Mouse (Mus musculus) olfactory bulb, adult 2 months (tissue): Measurements from ENCODE around the gene Gm5134. TPM values are rescaled to one million over a fixed set of nuclear protein-coding genes. Genes with fewer than 3 reads are reported as not detected.

Experiments used
- H3K27ac ChIP-seq: fragments of 200-500 bp; 2 replicates; pipeline ENCODE4 v1.5.1; 2012; ENCODE audit warnings: low read depth, low read length; ENCODE audit not compliant: insufficient read depth
- H3K4me1 ChIP-seq: fragments of 200-500 bp; 2 replicates; pipeline ENCODE4 v1.6.1; 2012; ENCODE audit warnings: low read length; ENCODE audit not compliant: control insufficient read depth, insufficient read depth
- H3K4me3 ChIP-seq: fragments of 200-500 bp; 2 replicates; pipeline ENCODE4 v1.5.1; 2012; ENCODE audit warnings: mild to moderate bottlenecking, low read depth, low read length, moderate library complexity; ENCODE audit not compliant: insufficient read depth
- CTCF ChIP-seq: fragments of 200-500 bp; IDR thresholded peaks from 2 replicates; pipeline ENCODE4 v1.5.1; 2012; ENCODE audit warnings: low read depth, mild to moderate bottlenecking, low read length, moderate library complexity; ENCODE audit not compliant: insufficient read depth
- POLR2A ChIP-seq: fragments of 200-500 bp; IDR thresholded peaks from 2 replicates; pipeline ENCODE4 v1.6.1; 2012; ENCODE audit warnings: mild to moderate bottlenecking, low read depth, low read length, moderate library complexity; ENCODE audit not compliant: insufficient read depth
- WGBS: fragments of 180-500 bp; shearing (Covaris S2); methylation state at CpG from one replicate; pipeline ENCODE4 v1.1.7; 2018; 5-methylcytosine and 5-hydroxymethylcytosine counted together
- polyA plus RNA-seq: library from polyadenylated mRNA; stranded (reverse); fragments of >200 nt; gene quantifications from 2 replicates; pipeline ENCODE4 v1.2.4, GENCODE M21; 2012; ENCODE audit warnings: low replicate concordance; ENCODE audit not compliant: missing spikeins, insufficient read depth, insufficient read length

Gm5134 gene
- polyA plus RNA-seq, 1 experiment, result not detected

GRCm38 (mm10) chr10:75948079-75948478 lies 6.2 kb upstream of the Gm5134 start:
- Histone ChIP-seq H3K4me1 (peaks cover 12% of the 10 kb centered on the region), H3K27ac (no peak overlapping the region), H3K4me3 (no peak overlapping the region)
- TF ChIP-seq CTCF (no peak), POLR2A (no peak)
- WGBS, result 84% methylated on average over 5 of the region's 5 CpGs

GRCm38 (mm10) chr10:75949053-75950045 lies 5.0 kb upstream of the Gm5134 start:
- 89% methylated on average over 22 of the region's 22 CpGs for WGBS
- Histone ChIP-seq H3K4me3 (no peak overlapping the region), H3K27ac (no peak overlapping the region), H3K4me1 (peaks cover 14% of the 10 kb centered on the region)
- TF ChIP-seq POLR2A, result no peak
- no peak for TF ChIP-seq CTCF

- Histone ChIP-seq H3K27ac (no peak overlapping the region), H3K4me3 (peak overlapping the region; percentile 36), H3K4me1 (peaks cover 16% of the 10 kb centered on the region)
- WGBS, result 14% methylated on average over 23 of the region's 23 CpGs
- TF ChIP-seq POLR2A, result no peak
- TF ChIP-seq CTCF, result no peak
Observed at GRCm38 (mm10) chr10:75950791-75951210, 3.5 kb upstream of the Gm5134 start.

- peak overlapping the region; percentile 36 for H3K4me3 ChIP-seq
- WGBS, result 2% methylated on average over 13 of the region's 13 CpGs
- no peak overlapping the region for H3K27ac ChIP-seq
- TF ChIP-seq POLR2A (no peak), CTCF (no peak)
- peaks cover 16% of the 10 kb centered on the region for H3K4me1 ChIP-seq
Observed at GRCm38 (mm10) chr10:75951424-75952050, 2.8 kb upstream of the Gm5134 start.

GRCm38 (mm10) chr10:75973846-75974245 lies 19.5 kb downstream of the Gm5134 start:
- no peak overlapping the region for H3K4me3 ChIP-seq
- no peak for TF ChIP-seq CTCF
- TF ChIP-seq POLR2A, result no peak
- H3K27ac ChIP-seq, result no peak overlapping the region
- 86% methylated on average over 10 of the region's 10 CpGs for WGBS
- H3K4me1 ChIP-seq, result no peaks in the 10 kb centered on the region

- no peak overlapping the region for H3K4me3 ChIP-seq
- WGBS, result 77% methylated on average over 5 of the region's 5 CpGs
- no peak overlapping the region for H3K27ac ChIP-seq
- no peaks in the 10 kb centered on the region for H3K4me1 ChIP-seq
- TF ChIP-seq POLR2A (no peak), CTCF (no peak)
Observed at GRCm38 (mm10) chr10:75975216-75975615, 20.9 kb downstream of the Gm5134 start.

- Histone ChIP-seq H3K4me3 (no peak overlapping the region), H3K4me1 (no peaks in the 10 kb centered on the region), H3K27ac (no peak overlapping the region)
- 44% methylated on average over 10 of the region's 10 CpGs for WGBS
- TF ChIP-seq POLR2A (no peak), CTCF (no peak)
Observed at GRCm38 (mm10) chr10:75978119-75978834, 24.0 kb downstream of the Gm5134 start.

GRCm38 (mm10) chr10:75978835-75979157 lies 24.5 kb downstream of the Gm5134 start:
- WGBS, result 62% methylated on average over 5 of the region's 5 CpGs
- Histone ChIP-seq H3K27ac (no peak overlapping the region), H3K4me1 (no peaks in the 10 kb centered on the region), H3K4me3 (no peak overlapping the region)
- TF ChIP-seq CTCF, result no peak
- TF ChIP-seq POLR2A, result no peak

GRCm38 (mm10) chr10:75979432-75979831 lies 25.1 kb downstream of the Gm5134 start:
- Histone ChIP-seq H3K4me3 (no peak overlapping the region), H3K27ac (no peak overlapping the region), H3K4me1 (no peaks in the 10 kb centered on the region)
- 87% methylated on average over 3 of the region's 3 CpGs for WGBS
- TF ChIP-seq POLR2A (no peak), CTCF (no peak)
